Mouse (Mus musculus) embryonic stem cell, embryonic (primary cell): ENCODE measurements around the gene Hic1.

Experiments
- CTCF ChIA-PET, 4 experiments: fragments of 300-600 bp in 2 of 4; fragments of 350-600 bp in 2 of 4; sonication (Branson Sonifier 250); formaldehyde crosslinking; loops; one replicate each; lab custom pipeline; 2022; ENCODE audit warnings: inconsistent platforms in 2 of 4; lab: Charles Lee
- POLR2A ChIA-PET, 4 experiments: fragments of 300-600 bp in 2 of 4; fragments of 350-600 bp in 2 of 4; sonication (Branson Sonifier 250); formaldehyde crosslinking; loops; one replicate each; lab custom pipeline; 2022; ENCODE audit warnings: antibody characterized with exemption in 4 of 4, inconsistent platforms in 1 of 4; lab: Charles Lee

Hic1 gene

DNA sequence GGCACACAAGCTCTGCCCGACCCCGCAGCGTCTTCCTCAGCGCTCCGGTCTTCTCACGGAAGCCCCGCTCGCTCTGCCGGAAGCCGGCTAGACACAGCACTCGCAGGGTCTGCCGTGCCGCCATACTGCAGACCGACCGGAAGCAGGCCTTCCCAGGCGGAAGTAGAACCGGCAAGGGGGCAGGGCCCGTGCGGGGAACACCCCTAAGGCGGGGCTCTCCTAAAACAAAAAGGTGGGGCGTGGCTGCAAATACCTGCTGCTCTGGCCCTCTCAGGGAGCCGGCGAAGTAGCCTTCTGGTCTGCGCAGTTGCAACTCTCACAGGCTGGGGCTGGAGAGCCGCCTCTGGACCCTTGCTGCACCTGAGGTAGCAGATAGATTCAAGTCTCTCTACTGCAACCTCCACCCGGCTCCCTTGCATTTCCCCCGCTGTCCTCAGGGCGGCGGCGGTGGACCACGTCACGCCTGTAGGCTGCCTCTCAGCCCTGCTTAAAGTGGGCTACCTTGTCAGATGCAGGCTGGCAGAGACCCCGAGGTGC lies 9.4 kb upstream of the Hic1 start, which contains the start of gene Ovca2:
Gene Ovca2, minus strand, starts transcription at position 164 of the 537 bp plus-strand sequence.
- POLR2A ChIA-PET = interaction anchor here in 3 of 4 experiments (0.5 to 5.9 kb wide), 19 partner anchors 8 to 332 kb away, joined by 3 to 42 read pairs (median 4); partner anchors contain the start of genes Tlcd2 (in 2 of the 3), Dph1 (in 1 of the 3), Hic1 (in 1 of the 3) and Rtn4rl1 (in 1 of the 3)
- CTCF ChIA-PET = interaction anchor here in 3 of 4 experiments (0.5 to 1.8 kb wide), 13 partner anchors 8 to 332 kb away, joined by 3 to 13 read pairs (median 4); partner anchors contain the start of genes Dph1 (in 1 of the 3) and Hic1 (in 1 of the 3)

DNA sequence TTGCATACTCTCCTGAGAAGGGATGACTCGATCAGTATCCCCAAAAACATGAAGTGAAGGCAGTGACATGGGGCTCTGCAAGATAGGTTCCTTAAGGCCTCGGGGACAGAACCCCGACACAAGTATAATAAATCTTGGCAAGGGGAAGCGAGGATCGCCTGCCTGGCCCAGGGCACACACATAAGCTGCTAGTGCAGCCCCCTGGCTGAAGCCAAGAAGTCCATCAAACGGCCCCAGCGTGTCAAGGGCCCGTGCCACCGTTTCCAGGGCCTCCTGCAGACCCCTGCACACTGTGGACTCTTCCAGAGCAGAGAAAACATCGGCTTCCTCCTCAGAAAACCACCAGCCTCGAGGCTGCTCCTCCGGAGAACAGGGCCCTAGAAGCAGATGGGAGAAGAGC lies 8.7 kb upstream of the Hic1 start:
- CTCF ChIA-PET = interaction anchor here in 3 of 4 experiments (0.6 to 1.8 kb wide), 6 partner anchors 8 to 332 kb away, joined by 3 to 8 read pairs (median 4); partner anchors contain the start of gene Hic1 (in 1 of the 3)
- POLR2A ChIA-PET = interaction anchor here in 3 of 4 experiments (0.6 to 5.9 kb wide), 18 partner anchors 8 to 333 kb away, joined by 3 to 42 read pairs (median 4); partner anchors contain the start of genes Tlcd2 (in 2 of the 3), Dph1 (in 1 of the 3), Hic1 (in 1 of the 3) and Prpf8 (in 1 of the 3)

DNA sequence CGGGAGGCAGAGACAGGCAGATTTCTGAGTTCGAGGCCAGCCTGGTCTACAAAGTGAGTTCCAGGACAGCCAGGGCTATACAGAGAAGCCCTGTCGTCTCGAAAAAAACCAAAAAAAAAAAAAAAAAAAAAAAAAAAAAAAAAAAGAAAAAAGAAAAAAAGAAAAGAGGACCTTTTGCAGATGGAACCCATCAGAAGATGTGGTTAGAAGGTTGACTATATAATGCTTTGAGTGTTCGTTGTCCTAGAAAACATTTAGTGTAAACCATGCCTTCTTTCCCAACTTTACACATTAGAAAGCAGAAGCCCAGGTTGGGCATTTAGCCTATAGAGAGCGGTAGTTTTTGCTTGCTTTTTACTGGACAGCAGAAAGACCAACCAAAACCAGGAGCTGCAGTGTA lies 5.3 kb upstream of the Hic1 start:
- POLR2A ChIA-PET = interaction anchor here in 1 of 4 experiments (0.7 kb wide), 1 partner anchor 39 kb away, joined by 3 read pairs; no protein-coding TSS in a partner anchor
- CTCF ChIA-PET = interaction anchor here in 1 of 4 experiments (0.5 kb wide), 1 partner anchor 112 kb away, joined by 3 read pairs; no protein-coding TSS in a partner anchor

GRCm38 (mm10) chr11:75173799-75174165 lies 4.5 kb upstream of the Hic1 start:
- ChIA-PET CTCF (no interaction called here), POLR2A (no interaction called here)

- CTCF ChIA-PET = interaction anchor here in 2 of 4 experiments (0.6 to 1.3 kb wide), 7 partner anchors 21 to 288 kb away, joined by 3 to 7 read pairs (median 4); partner anchors contain the start of genes Rtn4rl1 (in 1 of the 2) and Tlcd2 (in 1 of the 2)
- POLR2A ChIA-PET = interaction anchor here in 3 of 4 experiments (0.5 to 1.4 kb wide), 16 partner anchors 9 to 347 kb away, joined by 3 to 8 read pairs (median 4); partner anchors contain the start of genes Tlcd2 (in 2 of the 3), Dph1 (in 1 of the 3), Prpf8 (in 1 of the 3) and Rilp (in 1 of the 3)
Observed at GRCm38 (mm10) chr11:75173095-75173798, 3.9 kb upstream of the Hic1 start.

GRCm38 (mm10) chr11:75172151-75173094 lies 3.1 kb upstream of the Hic1 start:
- CTCF ChIA-PET = interaction anchor here in 2 of 4 experiments (0.6 to 3.4 kb wide), 9 partner anchors 21 to 289 kb away, joined by 3 to 14 read pairs (median 4); partner anchors contain the start of genes Rtn4rl1 (in 2 of the 2) and Tlcd2 (in 1 of the 2)
- POLR2A ChIA-PET = interaction anchor here in 3 of 4 experiments (0.5 to 3.1 kb wide), 19 partner anchors 10 to 347 kb away, joined by 3 to 22 read pairs (median 4); partner anchors contain the start of genes Rtn4rl1 (in 2 of the 3), Tlcd2 (in 2 of the 3), Dph1 (in 1 of the 3) and Prpf8 (in 1 of the 3)

- ChIA-PET CTCF (interaction anchor here in 3 of 4 experiments (0.6 to 3.4 kb wide), 9 partner anchors 19 to 341 kb away, joined by 3 to 35 read pairs (median 5); partner anchors contain the start of genes Mnt (in 1 of the 3) and Rtn4rl1 (in 1 of the 3)), POLR2A (interaction anchor here (0.6 to 3.1 kb wide), 11 partner anchors 19 to 1773 kb away, joined by 3 to 22 read pairs (median 3); partner anchors contain the start of genes Dph1 (in 1 of the 4), Rtn4rl1 (in 1 of the 4) and Tlcd2 (in 1 of the 4))
Observed at GRCm38 (mm10) chr11:75171186-75171865, 2.0 kb upstream of the Hic1 start.

DNA sequence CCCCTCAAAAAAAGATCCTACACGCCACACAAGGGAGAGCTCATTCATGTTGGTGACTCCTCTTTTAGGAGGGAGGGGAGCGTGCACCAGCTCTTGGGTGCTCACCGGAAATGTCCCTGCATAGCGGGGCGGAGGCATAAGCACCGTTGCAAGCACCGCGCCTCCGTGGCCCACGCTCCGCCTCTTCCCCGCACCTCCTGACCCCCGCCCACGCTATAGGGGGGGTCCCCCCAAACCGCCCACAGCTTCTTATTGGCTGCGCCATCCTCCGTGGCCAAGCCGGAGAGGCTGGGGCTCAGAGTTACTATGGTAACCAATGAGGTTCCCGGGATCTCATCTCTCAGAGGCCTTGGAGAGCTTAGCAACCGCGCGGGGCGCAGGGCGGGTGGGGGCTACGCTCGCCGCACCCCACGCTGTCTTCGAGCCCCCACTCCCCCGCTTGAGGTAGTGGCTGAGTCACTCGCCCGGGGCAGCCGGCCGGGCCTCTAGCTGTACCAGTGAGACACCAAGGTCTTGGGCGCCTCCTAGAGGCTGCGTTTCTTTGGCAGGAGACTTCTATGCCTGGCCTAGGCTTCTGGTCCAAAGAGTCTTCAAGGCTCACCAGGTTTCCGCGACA lies 925 bp upstream of the Hic1 start:
- ChIA-PET POLR2A (interaction anchor here (0.5 to 3.1 kb wide), 38 partner anchors 8 to 551 kb away, joined by 3 to 22 read pairs (median 4); partner anchors contain the start of genes Tlcd2 (in 2 of the 4), Dph1 (in 1 of the 4), Ovca2 (in 1 of the 4) and Rtn4rl1 (in 1 of the 4)), CTCF (interaction anchor here (0.5 to 3.4 kb wide), 55 partner anchors 8 to 793 kb away, joined by 3 to 35 read pairs (median 4); partner anchors contain the start of genes Dph1 (in 2 of the 4), Ovca2 (in 2 of the 4), Rtn4rl1 (in 2 of the 4) and Mnt (in 1 of the 4))

- POLR2A ChIA-PET = interaction anchor here in 3 of 4 experiments (0.6 to 3.1 kb wide), 23 partner anchors 10 to 448 kb away, joined by 3 to 22 read pairs (median 5); partner anchors contain the start of genes Rtn4rl1 (in 2 of the 3), Dph1 (in 1 of the 3), Ovca2 (in 1 of the 3) and Smg6 (in 1 of the 3)
- CTCF ChIA-PET = interaction anchor here (0.6 to 3.4 kb wide), 57 partner anchors 8 to 1395 kb away, joined by 3 to 35 read pairs (median 4); partner anchors contain the start of genes Rtn4rl1 (in 2 of the 4), Dph1 (in 1 of the 4), Mnt (in 1 of the 4) and Ovca2 (in 1 of the 4)
Observed at GRCm38 (mm10) chr11:75168590-75169361, 543 bp downstream of the Hic1 start.

GRCm38 (mm10) chr11:75167643-75168589 lies 1.4 kb downstream of the Hic1 start:
- CTCF ChIA-PET = interaction anchor here in 3 of 4 experiments (0.6 to 2.3 kb wide), 5 partner anchors 25 to 246 kb away, joined by 3 to 11 read pairs (median 4); no protein-coding TSS in a partner anchor
- POLR2A ChIA-PET = interaction anchor here in 2 of 4 experiments (1.0 to 1.4 kb wide), 6 partner anchors 14 to 293 kb away, joined by 3 to 5 read pairs (median 4); partner anchors contain the start of genes Rtn4rl1 (in 1 of the 2) and Tlcd2 (in 1 of the 2)

DNA sequence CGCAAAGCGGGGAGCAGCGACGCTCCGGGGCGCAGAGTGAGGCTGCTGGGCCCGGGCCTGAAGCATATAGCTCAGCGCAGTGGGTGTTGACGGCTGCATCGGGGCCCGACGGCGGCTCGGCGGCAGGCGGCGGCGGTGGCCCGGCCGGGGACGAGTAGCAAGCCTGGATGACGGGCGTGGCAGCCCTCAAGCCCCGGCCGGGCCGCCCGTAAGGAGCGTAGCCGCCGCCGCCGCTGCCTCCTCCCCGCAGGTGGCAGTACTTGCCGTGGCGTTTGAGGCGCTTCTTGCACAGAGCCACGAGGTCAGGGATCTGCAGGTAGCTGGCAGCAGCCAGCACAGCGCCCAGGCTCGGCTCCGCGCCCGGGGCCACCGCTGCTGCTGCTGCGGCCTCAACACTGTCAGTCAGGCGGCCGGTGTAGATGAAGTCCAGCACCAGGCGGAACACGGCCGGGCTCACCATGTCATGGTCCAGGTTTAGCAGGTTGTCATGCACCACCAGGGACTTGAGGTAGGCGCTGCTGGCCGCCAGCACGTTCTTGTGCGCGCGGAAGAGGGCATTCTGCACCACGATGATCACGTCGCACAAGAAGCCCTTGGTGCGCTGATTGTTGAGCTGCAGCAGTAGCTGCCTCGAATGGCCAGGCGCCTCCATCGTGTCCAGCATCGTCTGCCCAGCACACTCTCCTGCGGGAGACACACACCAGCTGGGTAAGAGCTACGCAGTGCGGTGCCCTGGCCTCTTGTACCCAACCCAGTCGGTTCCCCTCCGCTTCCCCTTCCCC lies 2.3 kb downstream of the Hic1 start:
- ChIA-PET CTCF (interaction anchor here in 1 of 4 experiments (1.7 to 2.3 kb wide), 2 partner anchors 186 to 243 kb away, joined by 6 to 11 read pairs; no protein-coding TSS in a partner anchor), POLR2A (interaction anchor here in 2 of 4 experiments (1.0 to 1.4 kb wide), 6 partner anchors 16 to 294 kb away, joined by 3 to 5 read pairs (median 4); partner anchors contain the start of genes Rtn4rl1 (in 1 of the 2) and Tlcd2 (in 1 of the 2))

DNA sequence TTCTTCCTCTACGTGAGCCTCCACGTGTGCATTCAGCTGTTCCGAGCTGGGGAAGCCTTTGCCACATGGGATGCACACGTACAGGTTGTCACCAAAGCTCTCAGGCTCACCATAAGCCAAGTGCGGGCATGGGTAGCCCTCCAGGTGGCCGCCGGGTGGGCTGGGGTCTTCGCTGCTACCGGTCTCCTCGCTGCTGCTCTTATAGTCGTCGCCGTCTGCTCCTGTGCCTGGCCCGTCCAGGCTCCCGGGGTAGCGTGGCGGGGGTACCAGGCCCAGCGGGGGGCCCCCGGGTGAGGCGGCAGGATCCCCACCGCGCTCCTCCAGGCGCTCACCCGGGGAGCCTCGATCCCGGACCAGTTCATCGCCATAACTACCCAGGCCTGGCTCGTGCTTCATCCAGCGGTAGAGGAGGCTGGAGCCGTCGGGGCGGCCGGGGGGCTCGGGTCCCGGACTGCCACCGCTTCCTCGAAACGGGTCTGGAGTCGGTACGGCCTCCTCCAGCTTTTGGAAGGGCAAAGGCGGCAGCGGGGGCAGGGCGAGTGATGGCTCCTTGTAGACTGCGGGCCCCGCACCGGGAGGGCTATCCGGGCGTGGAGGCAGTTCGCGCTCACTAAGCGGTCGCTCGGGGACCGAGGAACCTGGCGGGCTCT lies 3.0 kb downstream of the Hic1 start:
- CTCF ChIA-PET = interaction anchor here in 3 of 4 experiments (0.9 to 2.3 kb wide), 10 partner anchors 10 to 345 kb away, joined by 3 to 19 read pairs (median 6); no protein-coding TSS in a partner anchor

More for the DNA sequence above, 3.0 kb downstream of the Hic1 start:
- POLR2A ChIA-PET = interaction anchor here in 2 of 4 experiments (0.5 to 1.8 kb wide), 11 partner anchors 12 to 334 kb away, joined by 3 to 5 read pairs (median 3); partner anchors contain the start of genes Ovca2 (in 1 of the 2), Rpa1 (in 1 of the 2), Smg6 (in 1 of the 2) and Smyd4 (in 1 of the 2)
